Mouse (Mus musculus) liver, embryonic 12.5 days (tissue): ENCODE data around the gene Kif3a. TPM values are rescaled to one million over a fixed set of nuclear protein-coding genes. Genes with fewer than 3 reads are reported as not detected.

Experiments
- ATAC-seq: fragments of 200-750 bp; cut with Nextera tagmentation; 2 replicates; pipeline ENCODE4 v1.8.0; 2017; ENCODE audit warnings: moderate number of reproducible peaks, mild to moderate bottlenecking, moderate library complexity
- H3K27ac ChIP-seq: fragments of 300-500 bp; sonication (generic); 2 replicates; pipeline ENCODE4 v1.5.1; 2016; ENCODE audit warnings: mild to moderate bottlenecking
- H3K27me3 ChIP-seq: fragments of 300-500 bp; sonication (generic); replicated peaks from 2 replicates; pipeline ENCODE4 v1.6.1; 2016; ENCODE audit warnings: mild to moderate bottlenecking, moderate library complexity
- H3K36me3 ChIP-seq: fragments of 300-500 bp; sonication (generic); 2 replicates; pipeline ENCODE4 v1.6.1; 2016; ENCODE audit warnings: mild to moderate bottlenecking, moderate library complexity
- H3K4me1 ChIP-seq: fragments of 300-500 bp; sonication (generic); 2 replicates; pipeline ENCODE4 v1.6.1; 2016
- H3K4me2 ChIP-seq: fragments of 300-500 bp; sonication (generic); 2 replicates; pipeline ENCODE4 v1.6.1; 2016; ENCODE audit warnings: mild to moderate bottlenecking, moderate library complexity
- H3K4me3 ChIP-seq: fragments of 300-500 bp; sonication (generic); 2 replicates; pipeline ENCODE4 v1.5.1; 2016; ENCODE audit warnings: mild to moderate bottlenecking, moderate library complexity
- H3K9ac ChIP-seq: fragments of 300-500 bp; sonication (generic); 2 replicates; pipeline ENCODE4 v1.6.1; 2016; ENCODE audit warnings: mild to moderate bottlenecking, moderate library complexity
- H3K9me3 ChIP-seq: fragments of 300-500 bp; sonication (generic); replicated peaks from 2 replicates; pipeline ENCODE4 v1.6.1; 2016; ENCODE audit warnings: mild to moderate bottlenecking, moderate library complexity
- WGBS: fragments of 180-500 bp; shearing (Covaris S2); methylation state at CpG from one replicate; pipeline ENCODE4 v1.1.7; 2016; ENCODE audit not compliant: insufficient replicate concordance; 5-methylcytosine and 5-hydroxymethylcytosine counted together
- polyA plus RNA-seq: library from polyadenylated mRNA; unstranded; fragments of >200 nt; fragmentation: Nextera tagmentation; extraction: Ambion mirVana; gene quantifications from 2 replicates; pipeline ENCODE4 v1.2.1, GENCODE M21; 2016

The Kif3a gene
- polyA plus RNA-seq, 1 experiment from 2014 or later, result 13.7 TPM

DNA sequence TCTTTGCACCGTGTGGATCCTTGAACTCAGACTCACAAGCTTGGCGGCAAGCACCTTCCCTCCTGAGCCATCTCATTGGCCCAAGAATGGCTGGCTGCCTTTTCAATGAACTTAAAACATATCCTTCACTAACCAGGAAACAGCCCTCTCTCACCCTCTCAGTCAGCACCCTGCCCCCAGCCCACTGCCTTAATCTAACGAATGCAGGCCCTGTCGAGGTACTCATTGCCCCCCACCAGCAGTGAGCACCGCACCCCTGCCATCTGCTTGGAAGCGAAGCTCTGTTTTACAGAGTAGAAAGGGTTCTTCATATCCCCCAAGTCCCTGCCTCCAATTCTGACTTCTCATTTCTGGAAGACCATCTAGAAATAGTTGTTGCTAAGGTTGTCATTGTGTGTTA, 52.2 kb downstream of the Kif3a start:
- ATAC-seq, result peak; percentile 66

GRCm38 (mm10) chr11:53620094-53620493, 52.9 kb downstream of the Kif3a start:
- no peak for ATAC-seq
- WGBS, result 43% methylated on average over 4 of the region's 4 CpGs
- H3K9me3 ChIP-seq, result no peaks in the 10 kb centered on the region
- no peaks in the 10 kb centered on the region for H3K27me3 ChIP-seq
- H3K36me3 ChIP-seq, result no peaks in the 10 kb centered on the region
- no peak overlapping the region for H3K27ac ChIP-seq
- no peak overlapping the region for H3K9ac ChIP-seq
- no peak overlapping the region for H3K4me3 ChIP-seq
- H3K4me2 ChIP-seq, result no peak overlapping the region
- peaks cover 76% of the 10 kb centered on the region for H3K4me1 ChIP-seq

More for the DNA sequence above, 52.2 kb downstream of the Kif3a start:
- Histone ChIP-seq H3K27me3 (no peaks in the 10 kb centered on the region), H3K4me2 (no peak overlapping the region), H3K9ac (0 out of 2 replicates have a peak overlapping the region, but pooled peaks have one; percentile 32), H3K4me1 (peaks cover 76% of the 10 kb centered on the region), H3K9me3 (no peaks in the 10 kb centered on the region), H3K27ac (peak overlapping the region; percentile 22; the same call in 1 of the 2 replicates), H3K4me3 (no peak overlapping the region), H3K36me3 (no peaks in the 10 kb centered on the region)
- 24% methylated on average over 6 of the region's 6 CpGs for WGBS

- no peaks in the 10 kb centered on the region for H3K9me3 ChIP-seq
- peaks cover 76% of the 10 kb centered on the region for H3K4me1 ChIP-seq
- no peaks in the 10 kb centered on the region for H3K27me3 ChIP-seq
- ATAC-seq, result no peak
- 0 out of 2 replicates have a peak overlapping the region, but pooled peaks have one; percentile 7 for H3K27ac ChIP-seq
- 61% methylated on average over 11 of the region's 11 CpGs for WGBS
- no peak overlapping the region for H3K4me2 ChIP-seq
- no peak overlapping the region for H3K9ac ChIP-seq
- no peak overlapping the region for H3K4me3 ChIP-seq
- H3K36me3 ChIP-seq, result no peaks in the 10 kb centered on the region
These were observed 54.6 kb downstream of the Kif3a start for GRCm38 (mm10) chr11:53621582-53622439.

- Histone ChIP-seq H3K4me1 (peaks cover 76% of the 10 kb centered on the region), H3K4me3 (no peak overlapping the region), H3K4me2 (no peak overlapping the region), H3K36me3 (no peaks in the 10 kb centered on the region), H3K27me3 (no peaks in the 10 kb centered on the region), H3K9ac (no peak overlapping the region), H3K9me3 (no peaks in the 10 kb centered on the region), H3K27ac (0 out of 2 replicates have a peak overlapping the region, but pooled peaks have one; percentile 0)
- 52% methylated on average over 6 of the region's 6 CpGs for whole genome bisulfite sequencing
- ATAC-seq, result no peak
These were observed 55.2 kb downstream of the Kif3a start for GRCm38 (mm10) chr11:53622440-53622806.

DNA sequence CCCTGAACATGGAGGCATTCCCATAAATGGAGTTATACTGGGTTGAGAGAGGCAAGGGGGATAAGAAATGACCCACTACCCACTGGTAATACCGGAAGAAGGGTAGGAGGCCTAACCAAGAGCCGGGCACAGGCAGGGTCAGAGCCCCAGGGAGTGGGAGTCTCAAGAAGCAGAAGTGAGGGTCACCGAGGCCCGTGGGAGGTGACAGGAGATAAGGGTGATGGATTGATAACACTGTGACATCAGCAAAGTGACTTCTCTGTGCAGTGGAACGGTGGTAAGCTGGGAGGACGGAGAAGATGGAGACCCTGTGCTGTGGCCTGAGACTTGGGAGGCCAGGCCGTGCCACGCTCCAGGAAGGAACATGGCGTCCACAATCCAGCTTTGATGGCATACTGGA, 56.4 kb downstream of the Kif3a start:
- WGBS, result 69% methylated on average over 9 of the region's 9 CpGs
- H3K27ac ChIP-seq, result no peak overlapping the region

GRCm38 (mm10) chr11:53624124-53624523, 56.9 kb downstream of the Kif3a start:
- H3K27ac ChIP-seq, result no peak overlapping the region
- peaks cover 63% of the 10 kb centered on the region for H3K4me1 ChIP-seq
- H3K36me3 ChIP-seq, result no peaks in the 10 kb centered on the region
- 88% methylated on average over 2 of the region's 2 CpGs for WGBS
- no peaks in the 10 kb centered on the region for H3K27me3 ChIP-seq
- H3K9me3 ChIP-seq, result no peaks in the 10 kb centered on the region
- no peak overlapping the region for H3K4me2 ChIP-seq
- H3K4me3 ChIP-seq, result no peak overlapping the region
- ATAC-seq, result no peak
- H3K9ac ChIP-seq, result no peak overlapping the region

More for the DNA sequence above, 56.4 kb downstream of the Kif3a start:
- Histone ChIP-seq H3K36me3 (no peaks in the 10 kb centered on the region), H3K4me3 (no peak overlapping the region), H3K9ac (no peak overlapping the region), H3K27me3 (no peaks in the 10 kb centered on the region), H3K9me3 (no peaks in the 10 kb centered on the region), H3K4me1 (peaks cover 69% of the 10 kb centered on the region), H3K4me2 (no peak overlapping the region)
- no peak for ATAC-seq

GRCm38 (mm10) chr11:53626802-53627373, 59.7 kb downstream of the Kif3a start:
- Histone ChIP-seq H3K4me1 (peaks cover 39% of the 10 kb centered on the region), H3K27ac (peak overlapping the region; percentile 68), H3K27me3 (no peaks in the 10 kb centered on the region), H3K36me3 (no peaks in the 10 kb centered on the region), H3K4me2 (peak overlapping the region; percentile 37), H3K9ac (no peak overlapping the region), H3K4me3 (no peak overlapping the region), H3K9me3 (no peaks in the 10 kb centered on the region)
- WGBS, result 45% methylated on average over 17 of the region's 17 CpGs
- peak; percentile 72 for ATAC-seq

DNA sequence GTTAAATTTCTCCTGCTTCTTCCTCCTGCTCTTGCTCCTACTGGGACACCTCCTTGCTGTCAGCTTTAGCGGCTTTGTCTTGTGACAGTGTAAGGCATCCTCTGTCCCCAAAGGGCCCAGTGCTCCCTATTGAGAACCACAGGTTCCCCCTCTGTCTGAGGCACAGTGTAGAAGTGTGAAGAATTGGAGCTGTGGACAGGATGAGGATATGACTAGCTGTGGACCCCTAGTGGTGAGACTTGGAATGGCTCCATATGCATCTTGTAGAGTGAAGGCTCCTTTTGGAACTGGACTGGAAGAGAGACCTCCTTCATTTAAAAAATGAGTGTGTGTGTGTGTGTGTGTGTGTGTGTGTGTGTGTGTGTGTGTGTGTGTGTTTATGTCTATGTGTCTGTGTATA, 60.7 kb downstream of the Kif3a start:
- Histone ChIP-seq H3K4me1 (peaks cover 35% of the 10 kb centered on the region), H3K4me2 (no peak overlapping the region), H3K9me3 (no peaks in the 10 kb centered on the region), H3K4me3 (no peak overlapping the region), H3K27me3 (no peaks in the 10 kb centered on the region), H3K9ac (no peak overlapping the region), H3K36me3 (no peaks in the 10 kb centered on the region), H3K27ac (peak overlapping the region; percentile 68)
- ATAC-seq, result peak; percentile 70
- WGBS, result 7% methylated on average over 1 of the region's 1 CpGs

DNA sequence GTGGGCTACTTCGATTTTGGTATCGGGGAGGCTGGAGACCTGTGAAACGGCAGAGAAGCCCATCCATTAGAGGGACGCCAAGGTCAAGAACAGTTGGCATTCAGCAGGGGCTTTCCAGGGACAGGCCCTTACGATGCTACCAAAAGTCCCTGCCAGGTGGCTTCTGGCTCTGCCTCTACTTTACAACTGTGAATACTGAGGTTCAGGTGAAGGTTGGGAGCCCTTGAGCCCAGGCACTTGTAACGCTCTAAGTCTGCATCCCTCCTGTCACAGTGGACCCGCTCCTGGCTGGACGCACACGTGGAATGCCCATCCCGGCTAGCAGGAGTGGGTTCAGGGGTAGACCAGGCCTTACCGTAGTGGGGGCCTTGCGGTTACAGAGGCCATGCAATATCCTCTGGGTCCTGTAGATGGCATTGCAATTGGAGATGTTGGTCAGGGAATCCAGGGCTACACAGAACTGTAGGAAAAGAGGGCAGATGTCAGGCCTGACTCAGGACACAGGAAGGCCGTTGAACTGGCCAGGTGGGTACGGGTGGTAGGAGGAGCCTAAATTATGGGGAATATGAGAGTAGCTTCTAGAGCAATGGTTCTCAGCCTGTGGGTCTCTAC, 65.0 kb downstream of the Kif3a start:
- WGBS, result 77% methylated on average over 14 of the region's 14 CpGs
- H3K27me3 ChIP-seq, result peaks cover 29% of the 10 kb centered on the region
- H3K36me3 ChIP-seq, result no peaks in the 10 kb centered on the region
- no peak overlapping the region for H3K27ac ChIP-seq
- H3K9ac ChIP-seq, result no peak overlapping the region
- H3K4me2 ChIP-seq, result no peak overlapping the region
- H3K4me3 ChIP-seq, result no peak overlapping the region
- H3K4me1 ChIP-seq, result peaks cover 41% of the 10 kb centered on the region
- H3K9me3 ChIP-seq, result no peaks in the 10 kb centered on the region
- no peak for ATAC-seq

- no peaks in the 10 kb centered on the region for H3K36me3 ChIP-seq
- H3K4me3 ChIP-seq, result no peak overlapping the region
- no peaks in the 10 kb centered on the region for H3K9me3 ChIP-seq
- H3K27ac ChIP-seq, result no peak overlapping the region
- H3K9ac ChIP-seq, result no peak overlapping the region
- no peak for ATAC-seq
- H3K27me3 ChIP-seq, result peaks cover 36% of the 10 kb centered on the region
- peaks cover 36% of the 10 kb centered on the region for H3K4me1 ChIP-seq
- no peak overlapping the region for H3K4me2 ChIP-seq
- WGBS, result 69% methylated on average over 7 of the region's 7 CpGs
These were observed 66.5 kb downstream of the Kif3a start for GRCm38 (mm10) chr11:53633644-53634043.

GRCm38 (mm10) chr11:53634556-53634955, 67.4 kb downstream of the Kif3a start, which contains the start of gene Il13:
Il13 (minus strand) TSS chr11:53634702.
- Histone ChIP-seq H3K27ac (no peak within 1 kb of the TSS), H3K36me3 (no peaks in the 10 kb centered on the region), H3K9ac (no peak within 1 kb of the TSS), H3K4me1 (peaks cover 36% of the 10 kb centered on the region), H3K4me3 (no peak within 1 kb of the TSS), H3K27me3 (peaks cover 36% of the 10 kb centered on the region), H3K4me2 (no peak within 1 kb of the TSS), H3K9me3 (no peaks in the 10 kb centered on the region)
- ATAC-seq, result no peak
- WGBS, result 77% methylated on average over 8 of the region's 8 CpGs
